Mouse (Mus musculus) testis, adult 2 months (tissue): ENCODE data around the gene Rhbdf1.
A peak's percentile ranks its signal among the peaks of the same experiment; 100 is the strongest.

Experiments used
- CTCF ChIP-seq: fragments of 200-500 bp; IDR thresholded peaks from 2 replicates; pipeline ENCODE4 v1.5.1; 2012; ENCODE audit warnings: low read depth, mild to moderate bottlenecking, inconsistent platforms, low read length, moderate library complexity; ENCODE audit not compliant: control insufficient read depth, insufficient read depth, insufficient replicate concordance
- POLR2A ChIP-seq: fragments of 200-500 bp; IDR thresholded peaks from 2 replicates; pipeline ENCODE4 v1.6.1; 2012; ENCODE audit warnings: low read depth, mild to moderate bottlenecking, inconsistent platforms, low read length, moderate library complexity; ENCODE audit not compliant: control insufficient read depth

GRCm38 (mm10) chr11:32161500-32161899 is 60.6 kb downstream of the Rhbdf1 start:
- TF ChIP-seq CTCF (peak; percentile 12; the same call in 1 of the 2 replicates), POLR2A (no peak)
